Mouse (Mus musculus): ENCODE results near the gene Lce1a2. TPM values are rescaled to one million over a fixed set of nuclear protein-coding genes. Genes with fewer than 3 reads are reported as not detected.
"Not testable (repeated sequence)": the region's sequence is repeated elsewhere in the genome, so short reads cannot be mapped to it uniquely, and the experiment has no call there.

Lce1a2 gene
- polyA plus RNA-seq (2011; ENCODE audit: insufficient read depth, insufficient read length, low replicate concordance, missing spikeins), result not detected in 2 replicates

- H3K27ac ChIP-seq (ENCODE audit: control insufficient read depth, insufficient read depth, low read depth, low read length, poor library complexity), result no peak within 1 kb of the TSS
- H3K4me3 ChIP-seq (replicated peaks; ENCODE audit: control insufficient read depth, low read depth, low read length), result no peak within 1 kb of the TSS
- no peaks in the 10 kb centered on the region for H3K4me1 ChIP-seq (ENCODE audit: control insufficient read depth, insufficient read depth, low read length)
- TF ChIP-seq POLR2A (IDR thresholded peaks at IDR 0.05; ENCODE audit: borderline replicate concordance, control insufficient read depth, low read depth, low read length) (no peak), CTCF (IDR thresholded peaks at IDR 0.05; ENCODE audit: control insufficient read depth, insufficient read depth, low read length) (no peak)
These were observed at the start of gene Lce1a2 for GRCm38 (mm10) chr3:92670215-92670614. Lce1a2 (minus strand) TSS chr3:92670315.

- Histone ChIP-seq H3K4me1 (ENCODE audit: control insufficient read depth, insufficient read depth, low read length) (no peaks in the 10 kb centered on the region), H3K4me3 (replicated peaks; ENCODE audit: control insufficient read depth, low read depth, low read length) (no peak overlapping the region), H3K27ac (ENCODE audit: control insufficient read depth, insufficient read depth, low read depth, low read length, poor library complexity) (no peak overlapping the region)
- TF ChIP-seq POLR2A (IDR thresholded peaks at IDR 0.05; ENCODE audit: borderline replicate concordance, control insufficient read depth, low read depth, low read length) (no peak), CTCF (IDR thresholded peaks at IDR 0.05; ENCODE audit: control insufficient read depth, insufficient read depth, low read length) (no peak)
These were observed 45.0 kb upstream of the Lce1a2 start for GRCm38 (mm10) chr3:92715122-92715521.

DNA sequence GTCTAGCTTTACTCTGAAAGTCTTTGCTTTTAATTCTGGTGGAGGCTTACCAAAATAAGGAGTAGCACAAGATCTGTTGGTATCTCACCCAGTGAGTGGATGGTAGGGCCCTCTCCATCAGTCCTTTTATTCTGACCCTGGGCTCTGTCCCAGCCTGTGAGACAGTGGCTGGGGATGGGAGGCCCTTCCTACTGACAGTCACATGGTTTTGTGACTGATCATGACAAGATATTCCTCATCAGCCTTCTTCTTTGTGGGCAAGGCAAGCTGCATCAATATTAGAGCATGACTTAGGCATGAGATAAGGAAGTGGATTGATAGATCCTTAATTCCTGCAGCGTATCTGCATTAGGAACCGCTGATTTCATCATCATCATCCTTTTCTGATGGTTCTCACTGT, 38.9 kb upstream of the Lce1a2 start, which contains the start of gene Lce1e:
TSS of gene Lce1e (minus strand) at position 101 of the 400 bp plus-strand sequence.
- no peak within 1 kb of the TSS for H3K4me3 ChIP-seq (replicated peaks; ENCODE audit: control insufficient read depth, low read depth, low read length)
- TF ChIP-seq CTCF (IDR thresholded peaks at IDR 0.05; ENCODE audit: control insufficient read depth, insufficient read depth, low read length) (no peak), POLR2A (IDR thresholded peaks at IDR 0.05; ENCODE audit: borderline replicate concordance, control insufficient read depth, low read depth, low read length) (no peak)
- WGBS, result 75% methylated on average over 2 of the region's 2 CpGs
- H3K27ac ChIP-seq (ENCODE audit: control insufficient read depth, insufficient read depth, low read depth, low read length, poor library complexity), result no peak within 1 kb of the TSS
- no peaks in the 10 kb centered on the region for H3K4me1 ChIP-seq (ENCODE audit: control insufficient read depth, insufficient read depth, low read length)

- no peak overlapping the region for H3K27ac ChIP-seq (ENCODE audit: control insufficient read depth, insufficient read depth, low read depth, low read length, poor library complexity)
- 39% methylated on average over 1 of the region's 1 CpGs for WGBS
- no peak overlapping the region for H3K4me3 ChIP-seq (replicated peaks; ENCODE audit: control insufficient read depth, low read depth, low read length)
- no peaks in the 10 kb centered on the region for H3K4me1 ChIP-seq (ENCODE audit: control insufficient read depth, insufficient read depth, low read length)
- TF ChIP-seq POLR2A (IDR thresholded peaks at IDR 0.05; ENCODE audit: borderline replicate concordance, control insufficient read depth, low read depth, low read length) (no peak), CTCF (IDR thresholded peaks at IDR 0.05; ENCODE audit: control insufficient read depth, insufficient read depth, low read length) (no peak)
These were observed 24.5 kb upstream of the Lce1a2 start for GRCm38 (mm10) chr3:92694613-92695012.

DNA sequence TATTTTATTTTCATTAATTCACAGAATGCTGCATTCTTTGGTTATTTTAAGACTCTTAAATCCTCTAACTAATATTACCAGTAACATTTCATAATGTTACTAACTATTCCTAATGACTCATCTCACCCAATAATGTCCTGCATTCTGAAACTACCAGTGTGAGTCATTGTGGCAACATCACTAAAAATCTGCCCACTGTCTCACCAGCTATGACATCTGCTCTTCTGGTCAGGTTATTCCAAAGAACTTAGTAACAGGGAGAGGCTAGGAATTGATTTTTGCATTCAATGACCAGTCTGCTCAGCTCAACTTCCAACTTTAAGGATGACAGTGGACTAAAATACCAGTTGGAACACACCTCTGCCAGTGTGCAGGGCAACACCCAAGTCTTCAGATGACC, 21.6 kb upstream of the Lce1a2 start:
- no peak overlapping the region for H3K27ac ChIP-seq (ENCODE audit: control insufficient read depth, insufficient read depth, low read depth, low read length, poor library complexity)
- no peak overlapping the region for H3K4me3 ChIP-seq (replicated peaks; ENCODE audit: control insufficient read depth, low read depth, low read length)
- no peak for TF ChIP-seq CTCF (IDR thresholded peaks at IDR 0.05; ENCODE audit: control insufficient read depth, insufficient read depth, low read length)
- TF ChIP-seq POLR2A (IDR thresholded peaks at IDR 0.05; ENCODE audit: borderline replicate concordance, control insufficient read depth, low read depth, low read length), result no peak
- no peaks in the 10 kb centered on the region for H3K4me1 ChIP-seq (ENCODE audit: control insufficient read depth, insufficient read depth, low read length)

DNA sequence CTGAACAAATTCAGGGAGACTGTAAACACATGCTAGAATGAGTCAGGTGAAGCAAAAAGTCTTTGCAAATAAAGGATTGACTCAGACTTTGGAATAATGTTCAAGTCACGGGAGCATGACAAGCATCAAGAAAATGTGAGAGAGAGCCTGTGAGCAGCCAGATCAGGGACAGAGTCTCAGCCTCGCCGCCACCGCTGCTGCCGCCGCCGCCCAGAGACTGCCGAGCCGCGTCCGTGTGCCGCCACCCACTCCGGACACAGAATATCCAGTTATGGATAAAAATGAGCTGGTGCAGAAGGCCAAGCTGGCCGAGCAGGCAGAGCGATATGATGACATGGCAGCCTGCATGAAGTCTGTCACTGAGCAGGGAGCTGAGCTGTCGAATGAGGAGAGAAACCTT, 19.0 kb upstream of the Lce1a2 start:
- H3K27ac ChIP-seq (ENCODE audit: control insufficient read depth, insufficient read depth, low read depth, low read length, poor library complexity); H3K4me1 ChIP-seq (ENCODE audit: control insufficient read depth, insufficient read depth, low read length); H3K4me3 ChIP-seq (replicated peaks; ENCODE audit: control insufficient read depth, low read depth, low read length): not testable (repeated sequence)
- WGBS, result 74% methylated on average over 16 of the region's 16 CpGs

DNA sequence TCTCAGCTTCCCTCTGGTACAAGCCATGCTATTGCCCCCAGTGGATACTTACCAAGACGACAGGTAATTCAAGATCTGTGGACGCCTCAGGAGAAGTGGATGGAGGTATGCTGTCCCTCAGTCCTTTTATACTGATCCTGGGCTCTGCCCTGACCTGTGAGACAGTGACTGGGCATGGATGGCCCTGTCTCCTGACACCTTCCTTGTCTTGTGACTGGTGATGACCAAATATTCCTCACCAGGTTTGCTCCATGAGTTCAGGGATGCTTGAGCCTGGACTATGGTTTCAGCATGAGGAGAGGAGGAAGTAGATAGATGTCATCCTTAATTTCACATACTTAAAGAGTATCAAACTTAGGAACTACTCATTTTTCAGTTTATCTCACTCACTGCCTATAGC, 17.0 kb upstream of the Lce1a2 start, which contains the start of gene Lce1d:
TSS of gene Lce1d (minus strand) at position 101 of the 400 bp plus-strand sequence.
- H3K4me1 ChIP-seq (ENCODE audit: control insufficient read depth, insufficient read depth, low read length), result no peaks in the 10 kb centered on the region
- H3K4me3 ChIP-seq (replicated peaks; ENCODE audit: control insufficient read depth, low read depth, low read length), result no peak within 1 kb of the TSS
- H3K27ac ChIP-seq (ENCODE audit: control insufficient read depth, insufficient read depth, low read depth, low read length, poor library complexity), result no peak within 1 kb of the TSS
- 53% methylated on average over 2 of the region's 2 CpGs for WGBS
- TF ChIP-seq CTCF (IDR thresholded peaks at IDR 0.05; ENCODE audit: control insufficient read depth, insufficient read depth, low read length) (no peak), POLR2A (IDR thresholded peaks at IDR 0.05; ENCODE audit: borderline replicate concordance, control insufficient read depth, low read depth, low read length) (no peak)

DNA sequence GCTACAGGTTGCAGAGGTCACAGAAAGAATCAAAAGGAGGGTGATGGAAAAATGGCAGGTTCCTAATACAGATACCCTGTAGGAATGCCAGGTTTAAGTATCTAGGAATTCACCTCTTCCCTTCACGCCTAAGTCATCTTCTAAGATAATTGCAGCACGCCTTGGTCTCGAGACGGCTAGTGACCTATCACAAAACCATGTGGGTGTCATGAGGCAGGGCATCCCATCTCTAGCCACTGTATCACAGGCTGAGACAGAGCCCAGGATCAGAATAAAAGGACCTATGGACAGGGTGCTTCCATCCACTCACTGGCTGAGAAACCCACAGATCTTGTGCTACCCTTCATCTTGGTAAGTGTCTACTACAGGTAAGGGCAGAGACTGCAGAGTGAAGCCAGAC, 8.8 kb upstream of the Lce1a2 start, which contains the start of gene Lce1c:
TSS of gene Lce1c (plus strand) at position 301 of the 400 bp plus-strand sequence.
- Histone ChIP-seq H3K27ac (ENCODE audit: control insufficient read depth, insufficient read depth, low read depth, low read length, poor library complexity) (no peak within 1 kb of the TSS), H3K4me1 (ENCODE audit: control insufficient read depth, insufficient read depth, low read length) (no peaks in the 10 kb centered on the region), H3K4me3 (replicated peaks; ENCODE audit: control insufficient read depth, low read depth, low read length) (no peak within 1 kb of the TSS)
- TF ChIP-seq POLR2A (IDR thresholded peaks at IDR 0.05; ENCODE audit: borderline replicate concordance, control insufficient read depth, low read depth, low read length), result no peak
- no peak for TF ChIP-seq CTCF (IDR thresholded peaks at IDR 0.05; ENCODE audit: control insufficient read depth, insufficient read depth, low read length)
- WGBS, result 88% methylated on average over 4 of the region's 4 CpGs

- no peak within 1 kb of the TSS for H3K4me3 ChIP-seq (replicated peaks; ENCODE audit: control insufficient read depth, low read depth, low read length)
- no peaks in the 10 kb centered on the region for H3K4me1 ChIP-seq (ENCODE audit: control insufficient read depth, insufficient read depth, low read length)
- no peak within 1 kb of the TSS for H3K27ac ChIP-seq (ENCODE audit: control insufficient read depth, insufficient read depth, low read depth, low read length, poor library complexity)
- TF ChIP-seq POLR2A (IDR thresholded peaks at IDR 0.05; ENCODE audit: borderline replicate concordance, control insufficient read depth, low read depth, low read length) (no peak), CTCF (IDR thresholded peaks at IDR 0.05; ENCODE audit: control insufficient read depth, insufficient read depth, low read length) (no peak)
These were observed 13.3 kb downstream of the Lce1a2 start, which contains the start of gene Lce1b for GRCm38 (mm10) chr3:92656826-92657225. Lce1b (minus strand) TSS chr3:92656926.
